Mouse (Mus musculus) liver, embryonic 13.5 days (tissue): ENCODE data around the gene Arhgap11a. TPM values are rescaled to one million over a fixed set of nuclear protein-coding genes. Genes with fewer than 3 reads are reported as not detected.

Experiments
- ATAC-seq: fragments of 200-750 bp; cut with Nextera tagmentation; 2 replicates; pipeline ENCODE4 v1.8.0; 2017; ENCODE audit warnings: low read depth, mild to moderate bottlenecking, moderate number of reproducible peaks, moderate library complexity
- DNase-seq: peaks from one replicate; pipeline ENCODE4 v3.0.0; 2022
- H3K27ac ChIP-seq: fragments of 300-500 bp; sonication (generic); 2 replicates; pipeline ENCODE4 v1.5.1; 2015; ENCODE audit warnings: moderate library complexity, mild to moderate bottlenecking, inconsistent platforms
- H3K27me3 ChIP-seq: fragments of 300-500 bp; sonication (generic); 2 replicates; pipeline ENCODE4 v1.6.1; 2015; ENCODE audit warnings: mild to moderate bottlenecking, inconsistent platforms
- H3K36me3 ChIP-seq: fragments of 300-500 bp; sonication (generic); 2 replicates; pipeline ENCODE4 v1.6.1; 2015; ENCODE audit warnings: mild to moderate bottlenecking, inconsistent platforms
- H3K4me1 ChIP-seq: fragments of 300-500 bp; sonication (generic); replicated peaks from 2 replicates; pipeline ENCODE4 v1.6.1; 2015; ENCODE audit warnings: inconsistent platforms
- H3K4me2 ChIP-seq: fragments of 300-500 bp; sonication (generic); 2 replicates; pipeline ENCODE4 v1.6.1; 2015; ENCODE audit warnings: inconsistent platforms, mild to moderate bottlenecking, moderate library complexity
- H3K4me3 ChIP-seq: fragments of 300-500 bp; sonication (generic); replicated peaks from 2 replicates; pipeline ENCODE4 v1.5.1; 2015; ENCODE audit warnings: mild to moderate bottlenecking, inconsistent platforms
- H3K9ac ChIP-seq: fragments of 300-500 bp; sonication (generic); 2 replicates; pipeline ENCODE4 v1.6.1; 2015; ENCODE audit warnings: mild to moderate bottlenecking, inconsistent platforms
- H3K9me3 ChIP-seq: fragments of 300-500 bp; sonication (generic); replicated peaks from 2 replicates; pipeline ENCODE4 v1.6.1; 2016; ENCODE audit warnings: inconsistent platforms
- WGBS: fragments of 180-500 bp; shearing (Covaris S2); methylation state at CpG from one replicate; pipeline ENCODE4 v1.1.7; 2015; ENCODE audit not compliant: insufficient replicate concordance; 5-methylcytosine and 5-hydroxymethylcytosine counted together
- polyA plus RNA-seq: library from polyadenylated mRNA; unstranded; fragments of >200 nt; fragmentation: Nextera tagmentation; extraction: Ambion mirVana; gene quantifications from 2 replicates; pipeline ENCODE4 v1.2.1, GENCODE M21; 2015

Arhgap11a gene
- polyA plus RNA-seq, 1 experiment from 2014 or later, result 17.4 TPM

GRCm38 (mm10) chr2:113806851-113807577, 41.4 kb downstream of the Arhgap11a start:
- Histone ChIP-seq H3K4me3 (no peak overlapping the region), H3K4me2 (no peak overlapping the region), H3K27ac (no peak overlapping the region), H3K4me1 (no peaks in the 10 kb centered on the region), H3K36me3 (no peaks in the 10 kb centered on the region), H3K9ac (no peak overlapping the region), H3K27me3 (no peaks in the 10 kb centered on the region), H3K9me3 (no peaks in the 10 kb centered on the region)
- 64% methylated on average over 10 of the region's 10 CpGs for WGBS
- ATAC-seq, result no peak
- no peak for DNase-seq

GRCm38 (mm10) chr2:113805765-113806164, 42.7 kb downstream of the Arhgap11a start:
- H3K9ac ChIP-seq, result no peak overlapping the region
- DNase-seq, result no peak
- H3K4me2 ChIP-seq, result no peak overlapping the region
- H3K27me3 ChIP-seq, result no peaks in the 10 kb centered on the region
- no peak overlapping the region for H3K27ac ChIP-seq
- WGBS, result 61% methylated on average over 4 of the region's 4 CpGs
- no peaks in the 10 kb centered on the region for H3K36me3 ChIP-seq
- H3K4me1 ChIP-seq, result no peaks in the 10 kb centered on the region
- H3K9me3 ChIP-seq, result no peaks in the 10 kb centered on the region
- H3K4me3 ChIP-seq, result no peak overlapping the region
- ATAC-seq, result no peak

GRCm38 (mm10) chr2:113803753-113804152, 44.7 kb downstream of the Arhgap11a start:
- Histone ChIP-seq H3K4me1 (no peaks in the 10 kb centered on the region), H3K9me3 (no peaks in the 10 kb centered on the region), H3K27ac (no peak overlapping the region), H3K27me3 (no peaks in the 10 kb centered on the region), H3K36me3 (no peaks in the 10 kb centered on the region), H3K4me2 (no peak overlapping the region), H3K4me3 (no peak overlapping the region), H3K9ac (no peak overlapping the region)
- WGBS, result 16% methylated on average over 1 of the region's 1 CpGs
- ATAC-seq (no peak), DNase-seq (no peak)

GRCm38 (mm10) chr2:113800846-113801245, 47.6 kb downstream of the Arhgap11a start:
- Histone ChIP-seq H3K4me2 (no peak overlapping the region), H3K27me3 (no peaks in the 10 kb centered on the region), H3K4me1 (no peaks in the 10 kb centered on the region), H3K9me3 (no peaks in the 10 kb centered on the region), H3K4me3 (no peak overlapping the region), H3K9ac (no peak overlapping the region), H3K36me3 (no peaks in the 10 kb centered on the region), H3K27ac (no peak overlapping the region)
- DNase-seq (no peak), ATAC-seq (no peak)
- 66% methylated on average over 5 of the region's 5 CpGs for WGBS

GRCm38 (mm10) chr2:113798605-113799004, 49.9 kb downstream of the Arhgap11a start:
- H3K27ac ChIP-seq, result no peak overlapping the region
- no peak overlapping the region for H3K4me2 ChIP-seq
- no peaks in the 10 kb centered on the region for H3K36me3 ChIP-seq
- ATAC-seq (no peak), DNase-seq (no peak)
- no peaks in the 10 kb centered on the region for H3K27me3 ChIP-seq
- no peak overlapping the region for H3K9ac ChIP-seq
- WGBS, result 65% methylated on average over 13 of the region's 13 CpGs
- H3K9me3 ChIP-seq, result no peaks in the 10 kb centered on the region
- no peaks in the 10 kb centered on the region for H3K4me1 ChIP-seq
- H3K4me3 ChIP-seq, result no peak overlapping the region

GRCm38 (mm10) chr2:113795186-113795585, 53.3 kb downstream of the Arhgap11a start:
- no peak overlapping the region for H3K27ac ChIP-seq
- no peak overlapping the region for H3K4me2 ChIP-seq
- 64% methylated on average over 4 of the region's 4 CpGs for WGBS
- H3K36me3 ChIP-seq, result no peaks in the 10 kb centered on the region
- ATAC-seq (no peak), DNase-seq (no peak)
- no peak overlapping the region for H3K9ac ChIP-seq
- H3K9me3 ChIP-seq, result no peaks in the 10 kb centered on the region
- no peaks in the 10 kb centered on the region for H3K27me3 ChIP-seq
- H3K4me1 ChIP-seq, result no peaks in the 10 kb centered on the region
- no peak overlapping the region for H3K4me3 ChIP-seq

GRCm38 (mm10) chr2:113793521-113793920, 54.9 kb downstream of the Arhgap11a start:
- ATAC-seq (no peak), DNase-seq (no peak)
- Histone ChIP-seq H3K9ac (no peak overlapping the region), H3K4me1 (no peaks in the 10 kb centered on the region), H3K27me3 (no peaks in the 10 kb centered on the region), H3K27ac (no peak overlapping the region), H3K36me3 (no peaks in the 10 kb centered on the region), H3K4me2 (no peak overlapping the region), H3K4me3 (no peak overlapping the region), H3K9me3 (no peaks in the 10 kb centered on the region)
- WGBS, result 66% methylated on average over 3 of the region's 3 CpGs

- no peak for DNase-seq
- Histone ChIP-seq H3K4me3 (no peak overlapping the region), H3K27ac (no peak overlapping the region), H3K9ac (no peak overlapping the region), H3K9me3 (no peaks in the 10 kb centered on the region), H3K27me3 (no peaks in the 10 kb centered on the region), H3K4me1 (no peaks in the 10 kb centered on the region), H3K36me3 (no peaks in the 10 kb centered on the region), H3K4me2 (no peak overlapping the region)
- WGBS, result 67% methylated on average over 4 of the region's 4 CpGs
- no peak for ATAC-seq
Measured at GRCm38 (mm10) chr2:113788821-113789387, 59.6 kb downstream of the Arhgap11a start.

- DNase-seq (no peak), ATAC-seq (no peak)
- H3K27me3 ChIP-seq, result no peaks in the 10 kb centered on the region
- no peaks in the 10 kb centered on the region for H3K4me1 ChIP-seq
- no peak overlapping the region for H3K9ac ChIP-seq
- no peak overlapping the region for H3K4me2 ChIP-seq
- 66% methylated on average over 4 of the region's 4 CpGs for WGBS
- no peaks in the 10 kb centered on the region for H3K9me3 ChIP-seq
- no peak overlapping the region for H3K27ac ChIP-seq
- H3K36me3 ChIP-seq, result no peaks in the 10 kb centered on the region
- H3K4me3 ChIP-seq, result no peak overlapping the region
Measured at GRCm38 (mm10) chr2:113787882-113788281, 60.6 kb downstream of the Arhgap11a start.

GRCm38 (mm10) chr2:113784851-113785250, 63.6 kb downstream of the Arhgap11a start:
- Histone ChIP-seq H3K27me3 (no peaks in the 10 kb centered on the region), H3K4me2 (no peak overlapping the region), H3K4me3 (no peak overlapping the region), H3K27ac (no peak overlapping the region), H3K36me3 (no peaks in the 10 kb centered on the region), H3K9ac (no peak overlapping the region), H3K9me3 (no peaks in the 10 kb centered on the region), H3K4me1 (no peaks in the 10 kb centered on the region)
- DNase-seq, result no peak
- ATAC-seq, result no peak
- 42% methylated on average over 3 of the region's 3 CpGs for WGBS

GRCm38 (mm10) chr2:113781521-113781920, 66.9 kb downstream of the Arhgap11a start:
- ATAC-seq (no peak), DNase-seq (no peak)
- Histone ChIP-seq H3K4me3 (no peak overlapping the region), H3K9ac (no peak overlapping the region), H3K27ac (no peak overlapping the region), H3K4me1 (no peaks in the 10 kb centered on the region), H3K27me3 (no peaks in the 10 kb centered on the region), H3K9me3 (no peaks in the 10 kb centered on the region), H3K4me2 (no peak overlapping the region), H3K36me3 (no peaks in the 10 kb centered on the region)
- 57% methylated on average over 4 of the region's 4 CpGs for WGBS
